Mouse (Mus musculus) thymus, adult 2 months (tissue): ENCODE results near the gene Gm49387.

ENCODE experiments used
- CTCF ChIP-seq: fragments of 200-500 bp; IDR thresholded peaks from 2 replicates; pipeline ENCODE4 v1.5.1; 2012; ENCODE audit warnings: mild to moderate bottlenecking, control low read depth, low read length, moderate library complexity, borderline replicate concordance; ENCODE audit not compliant: control insufficient read depth, poor library complexity, insufficient read depth; ENCODE audit errors: extremely low read depth
- POLR2A ChIP-seq: fragments of 200-500 bp; IDR thresholded peaks from 2 replicates; pipeline ENCODE4 v1.6.1; 2012; ENCODE audit warnings: mild to moderate bottlenecking, low read length, control low read depth, moderate library complexity; ENCODE audit not compliant: control insufficient read depth, poor library complexity, insufficient read depth; ENCODE audit errors: extremely low read depth

GRCm38 (mm10) chr14:31559216-31559615 lies 81.5 kb downstream of the Gm49387 start:
- no peak for TF ChIP-seq POLR2A
- TF ChIP-seq CTCF: no peak
